Mouse (Mus musculus) NIH3T3 (cell line): ENCODE results near the gene Cyth1.

Experiments
- DNase-seq: peaks from one replicate; pipeline ENCODE4 v3.0.0-alpha.2; 2012; ENCODE audit warnings: low read depth

The Cyth1 gene

GRCm38 (mm10) chr11:118150115-118150701 is 98.2 kb downstream of the Cyth1 start:
- peak; percentile 43 for DNase-seq

GRCm38 (mm10) chr11:118147877-118148637 is 100.3 kb downstream of the Cyth1 start:
- DNase-seq: no peak

DNA sequence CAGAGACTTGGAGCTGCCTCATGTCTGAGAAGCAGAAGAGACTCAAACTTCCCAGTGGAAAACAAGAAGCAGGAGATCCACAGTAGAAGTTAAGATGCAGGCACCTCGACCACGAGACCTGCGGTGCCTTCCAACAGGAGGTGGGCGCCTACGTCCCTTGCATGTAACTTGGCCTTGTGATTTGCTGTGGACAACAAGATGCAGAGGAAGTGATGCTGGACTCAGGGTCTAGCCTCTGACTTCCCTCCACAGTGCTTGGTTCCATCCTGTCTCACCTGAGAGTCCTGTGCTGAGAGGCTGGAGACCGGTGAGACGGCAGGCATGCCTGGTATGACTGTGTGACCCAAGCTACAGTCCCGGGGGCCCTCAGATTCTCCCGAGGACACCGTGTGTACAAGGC is 101.9 kb downstream of the Cyth1 start:
- no peak for DNase-seq

DNA sequence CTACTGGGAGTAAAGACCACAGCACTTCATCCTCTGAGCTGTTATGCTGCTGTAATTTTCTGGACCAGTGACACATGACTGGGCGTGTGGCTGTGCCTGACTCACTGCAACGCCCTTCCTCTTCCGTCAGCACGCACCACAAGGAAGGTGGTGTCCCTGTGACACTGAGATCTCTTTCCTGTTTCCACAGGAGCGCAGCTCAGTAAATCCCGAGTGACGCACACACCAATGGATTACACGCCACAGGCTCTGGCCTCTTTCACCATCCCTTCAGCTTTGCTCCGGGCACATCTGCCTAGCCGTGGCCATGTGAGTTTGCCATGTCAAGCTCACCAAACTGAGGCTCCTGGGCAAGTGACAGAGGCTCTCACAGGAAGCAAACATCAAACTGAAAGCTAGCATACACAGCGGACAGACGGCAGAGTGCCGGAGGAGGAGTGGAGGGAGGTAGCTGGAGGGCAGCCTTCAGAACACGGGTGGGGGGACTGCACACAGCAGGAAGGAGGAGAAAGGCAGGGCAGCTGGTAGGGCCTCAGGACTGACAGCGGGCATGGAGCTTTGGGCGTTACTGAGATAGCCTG is 102.5 kb downstream of the Cyth1 start:
- DNase-seq: peak; percentile 52

DNA sequence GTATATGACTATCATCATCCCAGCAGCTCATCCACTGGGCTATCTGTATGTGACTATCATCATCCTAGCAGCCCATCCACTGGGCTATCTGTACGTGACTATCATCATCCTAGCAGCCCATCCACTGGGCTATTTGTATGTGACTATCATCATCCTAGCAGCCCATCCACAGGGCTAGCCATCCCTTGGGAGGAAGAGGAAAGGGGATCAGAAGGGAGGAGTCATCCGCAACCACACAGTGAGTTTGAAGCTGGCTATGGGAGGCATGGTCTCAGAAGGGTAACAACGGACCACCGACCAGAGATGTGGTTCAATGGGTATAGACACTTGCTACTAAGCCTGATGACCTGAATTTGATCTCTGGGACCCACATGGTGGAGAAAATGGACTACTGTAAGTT is 103.3 kb downstream of the Cyth1 start:
- DNase-seq: no peak

DNA sequence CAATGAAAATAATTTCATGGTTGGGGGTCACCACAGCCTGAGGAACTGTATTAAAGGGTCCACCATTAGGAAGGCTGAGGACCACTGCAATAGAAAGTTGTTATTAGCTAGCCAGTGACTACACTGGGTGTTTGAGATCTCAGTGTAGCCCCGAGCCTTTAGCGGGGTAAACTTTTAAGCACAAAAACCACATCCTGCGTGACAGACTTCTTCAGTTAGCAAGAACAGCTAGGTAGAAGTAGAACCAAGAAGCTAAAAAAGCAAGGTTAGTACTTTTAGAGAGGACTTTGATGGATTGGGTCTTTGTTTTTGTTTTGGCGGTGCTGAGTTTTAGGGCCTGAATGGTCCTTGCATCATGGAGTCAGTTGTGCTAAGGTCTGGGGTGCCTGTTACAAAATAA is 104.7 kb downstream of the Cyth1 start:
- DNase-seq: no peak

DNA sequence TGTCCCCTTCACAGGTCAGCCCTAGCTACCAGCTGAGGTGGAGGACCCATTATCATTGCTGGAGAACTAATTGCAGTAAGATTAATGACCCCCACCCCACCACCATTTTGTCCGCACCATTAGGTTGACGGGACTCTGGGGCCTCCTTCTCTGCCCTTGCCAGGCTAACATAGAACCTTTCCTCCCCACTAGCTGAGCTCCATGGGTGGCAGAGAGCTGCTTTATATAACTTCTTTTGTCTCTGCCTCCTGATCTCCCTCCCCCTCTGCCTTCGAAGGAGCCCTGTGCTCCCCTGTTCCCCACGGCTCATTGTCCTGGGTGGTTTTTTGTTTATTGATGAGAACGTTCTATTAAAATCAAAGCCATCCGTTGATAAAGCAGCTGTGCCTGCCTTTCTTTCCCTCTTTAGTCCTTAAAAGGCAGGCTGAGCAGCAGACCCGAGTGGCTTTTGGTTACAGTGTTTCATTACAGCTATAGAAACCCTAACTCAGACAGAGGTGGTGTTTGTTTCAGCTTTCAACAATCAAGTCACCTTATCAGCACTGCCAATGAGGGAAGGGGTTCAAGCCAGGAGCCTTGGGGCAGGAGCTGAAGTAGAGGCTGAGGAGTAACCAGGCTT is 105.7 kb downstream of the Cyth1 start:
- no peak for DNase-seq

GRCm38 (mm10) chr11:118140771-118141565 is 107.4 kb downstream of the Cyth1 start:
- DNase-seq: no peak

DNA sequence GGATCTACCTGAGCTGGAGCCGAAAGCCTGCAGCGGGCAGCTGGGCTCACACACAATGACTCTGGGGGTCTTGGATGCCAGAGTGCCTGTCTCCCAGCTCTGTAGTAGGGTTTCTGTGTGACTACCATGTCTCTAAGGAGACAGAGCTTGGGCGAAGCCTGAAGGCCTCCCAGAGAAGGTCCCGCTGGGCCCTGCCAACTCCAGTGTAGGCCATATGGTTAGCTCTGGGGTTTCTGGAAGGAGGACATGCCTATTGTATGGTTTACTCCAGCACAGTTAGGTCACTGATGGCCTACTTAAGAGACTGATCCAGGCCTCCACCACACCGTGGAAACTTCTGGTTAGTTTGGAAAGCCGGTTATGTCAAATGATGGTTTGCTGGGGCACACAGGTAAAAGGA is 110.0 kb downstream of the Cyth1 start:
- DNase-seq: no peak

DNA sequence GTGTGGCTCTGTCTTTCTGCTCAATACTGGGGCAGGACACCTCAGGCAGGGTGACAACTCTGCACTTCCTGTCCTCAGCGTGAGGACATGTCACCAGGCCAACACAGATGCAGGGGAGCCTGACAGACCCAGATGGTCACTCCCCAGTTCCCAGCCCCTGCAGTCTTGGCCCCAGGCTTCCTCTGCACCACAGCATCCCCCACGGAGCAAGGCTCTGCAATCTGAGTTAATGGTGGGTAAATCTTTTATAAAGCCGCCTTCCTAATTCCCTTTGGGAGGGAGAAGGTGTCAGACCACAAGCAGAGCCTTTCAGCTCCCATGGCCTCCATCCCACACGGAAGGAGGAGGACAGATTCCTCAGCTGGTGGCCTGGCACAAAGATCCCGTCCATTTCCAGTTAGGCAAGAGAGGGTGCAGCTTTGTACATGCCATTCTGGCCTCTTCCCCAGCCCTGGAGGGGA is 112.2 kb downstream of the Cyth1 start:
- no peak for DNase-seq

GRCm38 (mm10) chr11:118135271-118135670 is 113.1 kb downstream of the Cyth1 start:
- DNase-seq: no peak

- DNase-seq: peak; percentile 37
These were observed 114.6 kb downstream of the Cyth1 start for GRCm38 (mm10) chr11:118133752-118134169.

DNA sequence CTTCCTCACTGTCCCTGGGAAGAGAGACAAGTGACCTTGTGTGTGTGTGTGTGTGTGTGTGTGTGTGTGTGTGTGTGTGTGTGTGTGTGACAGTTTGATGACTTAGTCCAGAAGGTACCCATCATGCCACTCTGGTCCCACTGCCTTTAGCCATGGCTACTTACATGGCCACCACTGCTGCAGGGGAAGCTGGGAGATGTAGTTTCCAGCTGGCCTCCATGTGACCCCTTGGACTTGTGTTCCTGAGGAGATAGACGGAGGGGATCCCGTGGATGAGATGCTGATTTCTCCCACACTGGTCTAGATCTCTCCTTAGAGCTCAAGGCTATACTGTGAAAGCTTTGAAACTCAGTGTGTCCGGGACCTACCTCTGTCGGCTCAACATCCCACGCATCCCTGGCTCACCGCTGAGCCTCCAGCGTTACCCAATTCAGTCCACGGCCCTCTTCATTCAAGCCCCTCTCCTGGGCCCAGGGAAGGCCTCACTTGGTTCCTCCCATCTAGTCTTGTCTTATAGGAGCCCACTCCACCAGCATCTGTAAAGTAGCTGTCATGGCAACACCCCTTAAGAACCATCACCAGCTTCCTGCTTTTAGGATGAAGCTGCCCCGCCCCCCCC is 115.2 kb downstream of the Cyth1 start:
- DNase-seq: no peak

DNA sequence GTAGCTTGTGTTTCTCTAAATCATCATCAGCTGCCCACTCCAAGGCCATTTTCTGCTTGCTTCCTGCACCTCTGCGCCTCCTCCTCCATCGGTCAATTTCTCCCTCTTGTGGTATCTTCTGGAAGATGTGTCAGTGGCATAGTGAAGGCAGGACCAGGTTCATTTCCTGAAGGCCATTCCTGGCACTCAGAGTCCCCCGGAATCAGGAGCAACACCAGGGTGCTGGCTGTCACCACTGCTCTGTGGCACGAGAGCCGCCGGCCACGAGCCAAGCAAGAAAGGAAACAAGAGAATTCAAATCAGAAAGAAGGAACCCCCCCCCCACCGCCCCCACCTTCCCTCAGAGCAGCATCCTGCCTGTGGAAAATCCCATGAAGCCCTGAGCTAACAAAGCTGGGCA is 116.3 kb downstream of the Cyth1 start:
- no peak for DNase-seq

GRCm38 (mm10) chr11:118130534-118130933 is 117.9 kb downstream of the Cyth1 start, which contains the start of gene Dnah17:
TSS of gene Dnah17 (minus strand) at chr11:118130634.
- DNase-seq: no peak

DNA sequence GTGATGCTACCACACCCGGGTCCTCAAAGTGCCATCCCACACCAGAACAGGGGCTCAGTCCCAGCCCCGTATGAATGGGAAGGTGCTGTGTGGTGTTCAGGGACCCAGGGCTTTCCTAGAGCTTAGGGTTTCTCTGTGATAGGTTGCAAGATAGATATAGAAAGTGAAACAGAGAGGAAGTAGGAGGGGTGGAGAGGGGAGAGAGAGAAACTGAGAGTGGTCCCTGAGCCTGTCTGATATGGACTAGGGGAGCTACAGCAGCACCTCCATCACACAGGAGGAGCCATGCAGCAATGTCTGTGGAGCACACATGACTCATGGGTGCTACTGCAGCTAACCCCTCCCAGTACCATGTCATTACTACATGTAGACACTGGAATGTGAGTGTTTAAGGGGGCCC is 118.6 kb downstream of the Cyth1 start:
- peak; percentile 14 for DNase-seq

DNA sequence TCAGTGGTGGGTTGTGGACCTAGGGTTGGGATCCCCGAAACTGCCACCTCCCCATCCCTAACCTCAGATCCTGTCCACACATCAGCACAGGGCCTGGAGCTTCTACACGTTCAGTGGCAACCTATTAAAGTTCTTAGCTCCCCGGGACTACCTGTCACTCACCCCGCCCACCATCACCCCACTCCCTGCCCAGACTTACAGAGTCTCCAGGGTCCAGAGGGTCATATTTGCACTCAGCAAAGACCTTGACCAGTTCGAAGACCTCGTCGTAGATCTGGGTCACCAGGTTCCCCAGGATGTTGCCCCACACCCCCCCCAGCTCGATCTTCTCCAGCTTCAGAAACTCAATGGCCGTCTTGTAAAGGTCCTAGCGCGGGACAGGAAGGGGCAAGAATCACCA is 126.8 kb downstream of the Cyth1 start:
- DNase-seq: no peak

- no peak for DNase-seq
These were observed 129.6 kb downstream of the Cyth1 start for GRCm38 (mm10) chr11:118118777-118119176.

DNA sequence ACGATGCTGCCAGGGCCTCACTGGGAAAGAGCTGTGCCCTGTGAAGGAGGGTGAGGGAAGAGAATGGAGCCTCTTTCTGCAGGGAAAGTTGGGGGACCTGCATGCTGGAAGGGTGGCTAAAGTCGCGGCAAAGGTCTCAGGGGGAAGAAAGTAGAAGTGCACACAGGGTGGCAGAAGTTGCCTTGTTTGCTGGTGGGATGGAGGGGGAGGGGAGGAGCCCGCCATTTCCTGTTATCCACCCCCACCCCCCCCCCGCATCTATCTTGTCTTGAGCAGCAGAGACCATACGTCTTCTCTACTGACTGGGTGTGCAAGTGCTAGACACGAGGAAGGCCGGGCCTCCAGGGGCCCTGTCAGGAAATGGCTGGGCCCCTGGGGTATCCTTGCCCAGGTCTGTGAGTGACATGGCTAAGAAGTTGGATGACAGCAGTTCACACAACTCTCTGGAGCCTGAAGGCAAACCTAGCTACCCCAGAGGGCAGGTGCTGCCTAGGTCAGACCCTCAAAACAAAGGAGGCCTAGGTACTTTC is 133.7 kb downstream of the Cyth1 start:
- no peak for DNase-seq

DNA sequence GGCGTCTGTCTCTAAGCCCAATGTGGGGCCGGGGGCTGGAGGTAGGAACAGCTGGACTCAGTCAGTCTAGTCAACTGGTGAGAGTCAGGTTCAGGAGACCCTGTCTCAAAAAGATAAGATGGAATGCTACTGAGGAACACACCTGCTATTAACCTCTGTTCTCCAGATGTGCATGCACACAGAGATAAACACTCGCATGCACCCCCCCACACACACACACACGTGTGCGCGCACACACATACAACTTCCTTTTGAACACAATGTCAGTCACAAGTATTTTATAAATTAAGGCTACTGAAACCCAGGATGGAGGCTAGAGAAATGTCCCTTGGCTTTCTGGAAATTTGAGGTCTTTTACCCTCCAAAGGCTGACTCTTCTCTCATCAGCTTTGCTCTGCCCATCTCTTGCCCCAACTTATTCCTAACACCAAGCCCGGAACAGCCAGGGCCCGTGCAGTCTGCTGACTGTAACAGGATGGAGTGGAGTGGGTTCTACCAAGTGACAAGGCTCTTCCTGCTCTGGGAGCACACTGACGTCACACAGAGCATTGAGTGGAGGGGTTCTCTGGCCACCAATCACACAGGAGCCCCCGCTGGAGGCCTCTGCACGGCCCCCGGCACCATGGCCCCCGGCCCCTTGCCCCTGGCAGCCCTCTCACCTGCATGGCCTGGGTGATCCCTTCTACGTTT is 134.7 kb downstream of the Cyth1 start:
- DNase-seq: no peak

GRCm38 (mm10) chr11:118104001-118104400 is 144.4 kb downstream of the Cyth1 start:
- DNase-seq: peak; percentile 91
